Mouse (Mus musculus) neutrophil, adult 5-6 weeks (primary cell): ENCODE results near the gene 1700015F17Rik. TPM values are rescaled to one million over a fixed set of nuclear protein-coding genes. Genes with fewer than 3 reads are reported as not detected.

ENCODE experiments used
- ATAC-seq: fragments of 151-379, 151-347 bp; 2 replicates; pipeline ENCODE4 v1.8.0; 2017; ENCODE audit warnings: mild to moderate bottlenecking, moderate TSS enrichment; ENCODE audit not compliant: insufficient number of reproducible peaks, poor library complexity, low FRiP score, severe bottlenecking; ENCODE audit errors: extremely low read depth
- total RNA-seq: library from RNA; stranded (forward); fragments of 200-1000 nt; gene quantifications from 2 replicates; pipeline ENCODE4 v1.2.3, GENCODE M21; 2017

Gene 1700015F17Rik
- total RNA-seq, 1 experiment from 2014 or later: 0.35 TPM

- ATAC-seq: 0 out of 2 replicates have a peak, but pooled peaks have one; percentile 16
These were observed 13.7 kb downstream of the 1700015F17Rik start for GRCm38 (mm10) chr5:5465256-5465655.

- ATAC-seq: no peak
These were observed 47.1 kb downstream of the 1700015F17Rik start for GRCm38 (mm10) chr5:5431746-5432438.

- ATAC-seq: no peak
These were observed 55.2 kb downstream of the 1700015F17Rik start for GRCm38 (mm10) chr5:5423723-5424171.

GRCm38 (mm10) chr5:5423081-5423480, 55.9 kb downstream of the 1700015F17Rik start:
- ATAC-seq: no peak

- ATAC-seq: no peak
These were observed 57.5 kb downstream of the 1700015F17Rik start for GRCm38 (mm10) chr5:5421439-5421838.

GRCm38 (mm10) chr5:5419992-5420455, 58.9 kb downstream of the 1700015F17Rik start, which contains the start of gene Cdk14:
TSS of gene Cdk14 (minus strand) at chr5:5420312.
- ATAC-seq: peak; percentile 93

GRCm38 (mm10) chr5:5419253-5419652, 59.7 kb downstream of the 1700015F17Rik start:
- ATAC-seq: no peak

GRCm38 (mm10) chr5:5414835-5415234, 64.1 kb downstream of the 1700015F17Rik start:
- no peak for ATAC-seq

GRCm38 (mm10) chr5:5411886-5412285, 67.1 kb downstream of the 1700015F17Rik start:
- no peak for ATAC-seq

GRCm38 (mm10) chr5:5401986-5402385, 77.0 kb downstream of the 1700015F17Rik start:
- no peak for ATAC-seq

GRCm38 (mm10) chr5:5392786-5393185, 86.2 kb downstream of the 1700015F17Rik start:
- no peak for ATAC-seq

Other genes starting within 250 kb of the 1700015F17Rik start
- 7.9 and 9.2 TPM in 2 replicates for gene Cdk14, start 58.8 kb downstream of the 1700015F17Rik start, total RNA-seq
- 0.98 and 1.2 TPM in 2 replicates for gene Cldn12, start 35.8 kb upstream of the 1700015F17Rik start, total RNA-seq
- gene Gtpbp10, start 80.4 kb upstream of the 1700015F17Rik start, total RNA-seq: 11.0 and 14.3 TPM in 2 replicates
- 0.58 TPM in 1 of 2 replicates, not detected in the other for gene Gm8773, start 94.7 kb upstream of the 1700015F17Rik start, total RNA-seq
- gene Cfap69, start 185.1 kb upstream of the 1700015F17Rik start, total RNA-seq: not detected in 2 replicates
- not detected in 2 replicates for gene Steap2, start 215.4 kb upstream of the 1700015F17Rik start, total RNA-seq